Mouse (Mus musculus) stomach, postnatal 0 days (tissue): ENCODE results near the gene Pced1b.

Source experiments
- CTCF ChIP-seq: IDR thresholded peaks from 2 replicates; pipeline ENCODE4 v1.5.1; 2016; ENCODE audit warnings: antibody characterized with exemption, low read depth, mild to moderate bottlenecking, moderate library complexity
- EP300 ChIP-seq: optimal IDR thresholded peaks from 2 replicates; pipeline ENCODE3; 2016; ENCODE audit warnings: antibody characterized with exemption

DNA sequence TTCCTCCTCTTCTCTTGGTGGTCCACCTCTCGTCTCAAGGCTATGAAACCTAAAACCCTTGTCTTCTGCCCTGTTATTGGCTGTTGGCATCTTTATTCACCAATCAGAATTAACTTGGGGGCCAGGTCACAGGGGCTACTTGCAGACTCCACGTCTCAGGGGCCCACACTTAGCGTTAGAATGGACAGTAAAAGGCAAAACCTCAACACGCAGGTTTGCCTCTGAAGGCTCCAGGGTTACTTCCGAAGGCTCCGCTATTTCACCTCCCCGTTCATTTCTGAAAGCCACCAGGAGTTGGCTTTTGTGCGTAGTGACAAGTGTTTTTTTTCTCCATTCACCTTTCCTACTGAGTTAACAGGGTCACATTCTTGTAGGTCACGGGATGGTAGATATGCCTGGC is 15.3 kb downstream of the Pced1b start:
- TF ChIP-seq CTCF: no peak
- TF ChIP-seq EP300: no peak
